Mouse (Mus musculus) ovary, adult 10 weeks (tissue): ENCODE results near the gene S100a8. TPM values are rescaled to one million over a fixed set of nuclear protein-coding genes. Genes with fewer than 3 reads are reported as not detected.

Experiments
- polyA plus RNA-seq: library from polyadenylated mRNA; stranded (reverse); fragments of 350-450 nt; fragmentation: Illumina TruSeq; extraction: RNeasy Lipid Tissue Mini Kit (QIAGEN cat#74804); gene quantifications from one replicate; pipeline ENCODE4 v1.2.3, GENCODE M21; 2014

S100a8 gene
- 6.4 TPM for polyA plus RNA-seq

DNA sequence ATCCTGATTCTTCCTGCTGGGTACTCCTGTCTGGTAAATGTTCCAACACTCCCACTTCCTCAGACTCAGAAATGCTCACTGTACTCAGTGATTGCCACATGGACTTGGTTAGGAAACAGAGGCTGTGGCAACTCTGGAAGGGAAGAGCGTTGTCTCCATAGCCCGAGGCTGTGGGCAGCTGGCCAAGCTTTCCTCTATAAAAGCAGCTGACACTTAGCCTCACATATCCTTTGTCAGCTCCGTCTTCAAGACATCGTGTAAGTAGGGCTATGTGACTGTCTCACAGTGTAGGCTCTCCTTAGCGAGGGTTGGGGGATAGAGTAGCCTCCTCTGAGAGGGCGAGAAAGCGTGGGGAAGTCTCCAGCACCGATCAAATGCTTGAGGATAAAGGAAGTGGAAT, at the start of gene S100a8:
Gene S100a8 (plus strand): TSS at position 133 of the 400 bp plus-strand sequence.

DNA sequence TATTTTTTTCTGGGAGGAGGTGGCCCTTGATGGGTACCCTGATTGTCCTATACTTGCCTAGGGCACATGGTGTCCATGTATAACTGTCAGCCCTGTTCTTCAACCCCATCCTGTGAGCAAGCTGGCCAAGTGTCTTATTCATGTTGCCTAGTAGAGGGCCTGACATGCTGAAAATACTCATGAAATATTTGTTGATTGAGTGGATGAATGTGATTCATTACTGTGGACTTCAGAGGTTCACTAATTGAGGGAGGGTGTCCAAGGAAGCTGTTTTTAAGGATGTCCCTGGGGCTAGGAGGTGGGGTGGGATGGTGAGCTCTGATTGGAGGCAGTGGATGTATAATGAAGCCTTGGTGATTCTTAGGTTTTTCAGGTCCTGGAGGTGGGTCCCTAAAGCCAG, 15.1 kb upstream of the S100a8 start, which contains the start of gene S100a7a:
Gene S100a7a (plus strand): TSS at position 301 of the 400 bp plus-strand sequence.

GRCm38 (mm10) chr3:90695613-90696012, 26.8 kb downstream of the S100a8 start, which contains the start of gene S100a9:
TSS of gene S100a9 (minus strand) at chr3:90695721.

Other genes starting within 250 kb of the S100a8 start
- gene Ints3, start 235.4 kb upstream of the S100a8 start, polyA plus RNA-seq, result 24.1 TPM
- gene Npr1, start 203.1 kb upstream of the S100a8 start, polyA plus RNA-seq, result 36.4 TPM
- 94.7 TPM for gene Ilf2, start 192.9 kb upstream of the S100a8 start, polyA plus RNA-seq
- 154 TPM for gene Snapin, start 177.9 kb upstream of the S100a8 start, polyA plus RNA-seq
- gene Chtop, start 159.5 kb upstream of the S100a8 start, polyA plus RNA-seq, result 220 TPM
- gene S100a1, start 154.6 kb upstream of the S100a8 start, polyA plus RNA-seq, result 29.9 TPM
- gene S100a13, start 154.5 kb upstream of the S100a8 start, polyA plus RNA-seq, result 2.6 TPM
- not detected for gene S100a14, start 142.1 kb upstream of the S100a8 start, polyA plus RNA-seq
- gene S100a16, start 131.7 kb upstream of the S100a8 start, polyA plus RNA-seq, result 29.2 TPM
- gene S100a3, start 108.4 kb upstream of the S100a8 start, polyA plus RNA-seq, result not detected
- not detected for gene S100a2, start 78.7 kb upstream of the S100a8 start, polyA plus RNA-seq
- not detected for gene Gm42674, start 67.1 kb upstream of the S100a8 start, polyA plus RNA-seq
- gene S100a4, start 65.2 kb upstream of the S100a8 start, polyA plus RNA-seq, result 21.9 TPM
- not detected for gene S100a5, start 60.5 kb upstream of the S100a8 start, polyA plus RNA-seq
- gene S100a6, start 56.1 kb upstream of the S100a8 start, polyA plus RNA-seq, result 45.3 TPM
- not detected for gene S100a7a, start 15.0 kb upstream of the S100a8 start, polyA plus RNA-seq
- gene S100a9, start 26.7 kb downstream of the S100a8 start, polyA plus RNA-seq, result not detected
- not detected for gene Pglyrp4, start 57.9 kb downstream of the S100a8 start, polyA plus RNA-seq
- gene Gm5849, start 108.9 kb downstream of the S100a8 start, polyA plus RNA-seq, result not detected